Mouse (Mus musculus): ENCODE measurements around the gene Gda.
A peak's percentile ranks its signal among the peaks of the same experiment; 100 is the strongest.

The Gda gene

GRCm38 (mm10) chr19:21373073-21373755 is 100.0 kb downstream of the Gda start:
- peak; percentile 52 for DNase-seq (ENCODE audit: low spot score)

GRCm38 (mm10) chr19:21372395-21373072 is 100.7 kb downstream of the Gda start:
- DNase-seq (ENCODE audit: low spot score) = no peak

GRCm38 (mm10) chr19:21371337-21371736 is 101.9 kb downstream of the Gda start:
- no peak for DNase-seq (ENCODE audit: low spot score)

GRCm38 (mm10) chr19:21370782-21371181 is 102.5 kb downstream of the Gda start:
- no peak for DNase-seq (ENCODE audit: low spot score)

GRCm38 (mm10) chr19:21369175-21369574 is 104.1 kb downstream of the Gda start:
- no peak for DNase-seq (ENCODE audit: low spot score)

- DNase-seq (ENCODE audit: low spot score) = no peak
Measured at GRCm38 (mm10) chr19:21368595-21368994, 104.7 kb downstream of the Gda start.

- no peak for DNase-seq (ENCODE audit: low spot score)
Measured at GRCm38 (mm10) chr19:21357792-21358191, 115.5 kb downstream of the Gda start.

GRCm38 (mm10) chr19:21349634-21350033 is 123.6 kb downstream of the Gda start:
- no peak for DNase-seq (ENCODE audit: low spot score)

- no peak for DNase-seq (ENCODE audit: low spot score)
Measured at GRCm38 (mm10) chr19:21346646-21347045, 126.6 kb downstream of the Gda start.
